Mouse (Mus musculus) embryo, embryonic 9.5 days (tissue): ENCODE data around the gene Pld5.
A peak's percentile ranks its signal among the peaks of the same experiment; 100 is the strongest.

Experiments used
- DNase-seq: peaks from one replicate; pipeline ENCODE4 v3.0.0-alpha.2; 2017; ENCODE audit errors: extremely low spot score

Pld5 gene

DNA sequence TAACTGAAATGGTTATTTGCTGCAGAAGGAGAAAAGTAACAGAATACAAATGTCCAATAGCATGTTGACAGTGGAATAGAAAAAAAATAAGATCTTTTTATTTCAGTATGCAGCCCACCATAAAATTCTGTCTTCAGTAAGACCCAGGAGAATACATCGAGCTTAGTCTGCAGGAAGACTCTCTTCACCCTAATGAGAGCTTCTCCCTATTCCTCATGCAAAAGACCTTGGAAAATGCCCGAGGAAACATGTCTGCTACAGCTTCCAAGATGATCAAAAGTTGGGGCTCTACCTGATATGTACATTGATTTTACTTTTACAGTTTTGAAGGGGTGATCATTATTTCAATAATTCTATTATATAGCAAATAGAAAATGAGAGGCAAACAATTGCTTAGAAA, 108.0 kb downstream of the Pld5 start:
- DNase-seq, result no peak

DNA sequence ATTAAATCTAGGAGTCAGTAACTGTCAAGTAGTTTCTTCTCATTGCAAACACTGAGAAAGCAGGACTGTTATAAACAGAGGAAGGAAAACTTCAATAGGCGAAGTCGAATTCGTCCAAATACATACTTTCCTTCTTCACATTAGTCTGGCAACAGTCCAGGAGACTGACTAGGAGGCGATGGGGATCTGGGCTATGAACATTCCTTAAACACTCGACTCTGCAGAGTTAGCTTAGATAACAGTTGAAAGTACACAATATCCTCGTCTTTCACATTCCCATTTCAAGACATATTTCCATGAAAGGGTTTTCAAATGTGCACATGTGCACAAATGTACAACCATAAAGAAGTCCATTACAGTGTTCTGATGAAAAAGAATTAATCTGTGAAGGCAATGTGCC, 129.8 kb downstream of the Pld5 start:
- DNase-seq, result no peak

DNA sequence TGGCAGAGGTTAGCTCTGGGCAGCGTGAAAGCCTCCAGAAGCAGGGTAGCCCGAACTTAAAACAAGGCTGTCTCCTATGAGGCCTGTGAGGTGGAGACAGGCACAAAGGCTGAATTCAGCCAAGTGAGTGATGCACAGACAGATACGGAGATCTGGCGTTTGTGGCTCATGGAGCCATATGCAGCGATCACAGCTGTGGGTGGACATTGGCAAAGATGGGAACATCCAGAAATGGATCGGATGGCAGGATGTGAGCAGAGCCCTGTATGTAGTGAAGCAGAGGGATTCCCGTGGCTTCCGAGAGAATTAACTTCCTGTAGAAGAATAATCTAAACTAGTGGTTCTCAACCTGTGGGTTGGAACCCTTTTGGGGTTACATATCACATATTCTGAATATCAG, 140.7 kb downstream of the Pld5 start:
- DNase-seq, result no peak

- no peak for DNase-seq
Observed at GRCm38 (mm10) chr1:176125771-176126170, 149.3 kb downstream of the Pld5 start.

- no peak for DNase-seq
Observed at GRCm38 (mm10) chr1:176124441-176124840, 150.7 kb downstream of the Pld5 start.

DNA sequence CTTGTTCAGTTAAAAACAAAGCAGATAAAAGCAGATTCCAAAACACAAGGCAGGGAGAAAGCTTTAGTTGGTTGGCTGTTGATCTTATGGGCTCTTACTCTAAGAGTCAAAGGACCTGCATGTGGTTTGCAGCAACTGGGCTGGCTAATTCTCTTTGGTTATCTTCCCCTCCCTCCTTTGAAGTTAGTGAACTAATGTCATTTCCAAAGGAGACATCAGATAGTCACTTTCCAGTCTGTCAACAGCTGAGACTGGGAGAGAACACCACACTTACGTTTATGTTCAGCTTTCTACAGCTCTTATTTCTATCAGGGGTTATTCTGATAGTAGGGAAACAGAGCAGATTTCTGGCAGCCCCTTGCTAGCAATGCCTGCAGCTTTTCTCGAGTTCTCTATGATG, 151.3 kb downstream of the Pld5 start:
- no peak for DNase-seq

DNA sequence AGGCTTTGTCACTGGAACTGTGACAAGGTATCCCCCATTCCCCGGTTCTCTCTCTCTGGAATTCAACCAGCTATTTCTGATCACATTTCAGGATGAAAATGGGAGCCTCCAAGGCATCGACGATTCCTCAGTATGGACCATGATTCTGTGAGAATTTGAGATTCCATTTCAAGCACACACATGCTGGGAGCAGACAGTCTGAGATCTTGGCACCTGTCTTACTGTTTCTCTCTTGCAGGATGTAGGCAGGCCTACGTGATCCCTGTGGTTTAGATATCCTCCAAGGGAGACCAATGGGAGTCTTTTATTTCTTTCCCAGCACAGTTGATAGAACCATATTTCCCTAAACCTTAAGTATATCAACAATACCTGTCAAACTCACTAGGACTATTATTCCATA, 159.5 kb downstream of the Pld5 start:
- no peak for DNase-seq

DNA sequence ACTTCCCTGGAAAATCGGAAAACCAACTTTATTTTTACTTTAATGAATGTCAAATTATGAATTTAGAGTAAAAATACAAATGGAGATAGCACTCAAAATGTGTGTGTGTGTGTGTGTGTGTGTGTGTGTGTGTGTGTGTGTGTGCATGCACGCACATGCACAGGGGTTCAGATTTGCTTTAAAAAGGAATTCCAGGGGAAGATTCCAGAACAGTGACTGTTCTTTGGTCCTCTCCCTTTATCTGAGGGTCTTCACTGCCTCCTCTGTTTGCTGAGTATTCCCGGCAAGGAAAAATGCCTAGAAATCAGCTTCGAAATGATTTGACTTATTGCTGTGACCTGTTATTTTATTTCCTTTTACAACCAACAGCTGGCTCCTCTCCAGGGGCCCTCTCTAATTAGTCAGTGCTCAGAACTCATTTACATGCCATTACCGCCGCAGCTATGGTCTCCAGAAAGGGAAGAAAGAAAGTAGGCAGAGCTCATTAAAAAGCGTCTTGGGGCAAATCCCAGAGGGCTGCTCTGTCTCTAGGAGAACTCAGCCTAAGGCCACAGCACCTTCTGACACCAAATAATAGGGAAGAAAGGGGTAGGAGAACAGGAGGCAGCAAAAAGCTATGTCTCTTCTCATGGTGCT, 176.3 kb downstream of the Pld5 start:
- peak; percentile 5 for DNase-seq

DNA sequence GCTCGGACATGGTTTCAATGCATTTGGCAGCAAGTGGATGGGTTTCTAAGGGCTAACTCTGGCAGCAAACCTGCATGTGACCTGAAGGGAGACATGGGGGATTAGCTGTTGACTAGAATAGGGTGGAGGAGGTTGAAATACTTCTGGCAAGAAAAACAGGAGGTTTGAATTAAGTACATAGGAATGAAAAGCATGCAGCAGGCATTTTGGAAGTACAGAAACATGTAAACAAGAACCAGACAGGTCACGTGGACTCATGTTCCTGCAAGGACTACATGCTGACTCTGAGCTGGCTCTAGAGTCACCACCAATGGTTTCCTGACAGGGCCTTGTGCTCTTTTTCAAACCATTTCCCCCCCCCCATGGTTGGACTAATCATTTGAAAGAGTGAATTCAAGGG, 183.0 kb downstream of the Pld5 start:
- no peak for DNase-seq

DNA sequence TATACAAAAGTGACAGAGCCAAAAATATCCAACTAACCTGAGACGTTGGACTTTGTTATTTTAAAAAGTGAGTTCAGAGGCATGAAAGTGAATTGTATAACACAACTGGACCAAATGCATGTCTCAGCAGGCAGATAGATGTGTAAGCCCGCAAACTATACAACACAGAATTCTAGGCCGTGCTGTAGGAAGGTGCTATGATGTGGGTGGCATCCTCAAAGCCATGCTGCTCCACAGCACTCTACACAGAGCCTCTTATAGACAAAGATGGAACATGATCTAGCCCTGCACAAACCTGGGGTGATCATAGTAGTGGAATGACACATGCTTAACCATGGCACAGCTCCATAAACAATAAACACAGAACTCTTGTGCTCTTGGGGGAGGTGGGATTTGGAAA, 185.7 kb downstream of the Pld5 start:
- DNase-seq, result no peak

DNA sequence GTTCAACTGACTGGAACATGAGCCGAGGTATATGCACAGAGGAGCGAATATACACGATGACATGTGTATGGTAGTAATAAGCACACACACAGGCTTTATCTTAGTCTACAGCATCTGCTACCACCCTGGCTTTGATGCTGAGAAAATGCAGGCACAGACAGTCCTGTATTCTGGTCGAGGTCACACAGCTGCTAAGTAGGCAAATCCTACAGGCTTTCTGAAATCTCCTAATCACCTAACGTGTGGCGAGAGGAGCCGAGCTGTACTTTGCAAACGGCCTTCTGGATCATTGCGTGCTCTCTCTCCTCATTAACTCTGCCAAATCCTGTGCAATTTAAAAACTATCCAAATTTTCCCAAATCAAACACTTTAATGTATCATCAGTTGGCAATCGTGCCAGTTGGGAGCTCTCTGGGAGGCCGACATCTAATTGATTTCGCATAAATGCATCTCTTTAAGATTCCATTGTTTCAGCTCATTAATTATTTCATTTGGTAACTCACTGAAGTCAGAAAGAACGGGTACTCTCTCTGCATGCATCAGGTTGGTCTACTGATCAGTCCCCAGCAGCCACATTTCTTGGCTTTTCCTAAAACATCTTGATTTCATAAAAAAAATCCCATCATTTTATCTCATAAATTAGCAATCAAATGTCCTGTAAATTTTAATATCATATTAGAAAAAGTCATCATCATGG, 189.0 kb downstream of the Pld5 start:
- DNase-seq, result no peak

- no peak for DNase-seq
Observed at GRCm38 (mm10) chr1:176082306-176082705, 192.8 kb downstream of the Pld5 start.

DNA sequence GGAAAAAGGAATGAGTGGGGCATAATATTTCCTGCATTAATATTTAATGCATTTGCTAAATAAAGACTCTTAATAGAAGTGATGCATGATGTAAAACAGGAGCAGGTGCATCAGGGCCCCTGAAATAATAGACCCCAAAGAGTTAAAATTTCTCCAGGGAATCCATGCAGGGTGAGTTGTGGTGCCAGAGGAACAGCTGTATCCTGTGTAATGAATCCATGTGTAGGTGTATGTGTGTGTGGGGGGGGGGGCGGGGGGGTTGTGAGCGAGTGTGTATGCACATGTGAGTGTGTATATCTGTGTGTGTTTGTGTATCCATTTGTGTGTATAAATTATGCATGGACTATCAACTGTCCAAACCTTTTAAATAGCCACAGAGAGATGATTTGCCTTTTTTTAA, 194.1 kb downstream of the Pld5 start:
- DNase-seq, result no peak

GRCm38 (mm10) chr1:176078410-176078809, 196.7 kb downstream of the Pld5 start:
- no peak for DNase-seq

DNA sequence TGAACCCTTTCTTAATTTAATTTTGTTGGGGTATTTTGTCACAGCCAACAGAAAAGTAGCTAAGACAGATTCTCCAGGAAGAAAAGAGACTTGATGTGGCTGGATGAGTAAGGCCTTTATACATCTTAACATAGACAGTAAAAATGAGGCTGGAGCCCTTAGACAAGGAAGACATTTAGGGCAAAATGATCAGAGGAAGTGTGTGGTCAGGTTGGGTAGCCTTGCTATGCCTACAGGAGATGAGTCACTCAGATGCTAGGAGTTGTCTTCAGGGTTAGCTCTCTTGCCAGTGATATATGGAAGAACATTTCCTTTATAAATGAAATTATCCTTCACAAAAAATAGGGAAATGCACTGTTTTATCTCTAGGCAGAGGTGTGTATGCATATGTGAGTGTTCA, 198.3 kb downstream of the Pld5 start:
- no peak for DNase-seq

GRCm38 (mm10) chr1:176075810-176076209, 199.3 kb downstream of the Pld5 start:
- no peak for DNase-seq

DNA sequence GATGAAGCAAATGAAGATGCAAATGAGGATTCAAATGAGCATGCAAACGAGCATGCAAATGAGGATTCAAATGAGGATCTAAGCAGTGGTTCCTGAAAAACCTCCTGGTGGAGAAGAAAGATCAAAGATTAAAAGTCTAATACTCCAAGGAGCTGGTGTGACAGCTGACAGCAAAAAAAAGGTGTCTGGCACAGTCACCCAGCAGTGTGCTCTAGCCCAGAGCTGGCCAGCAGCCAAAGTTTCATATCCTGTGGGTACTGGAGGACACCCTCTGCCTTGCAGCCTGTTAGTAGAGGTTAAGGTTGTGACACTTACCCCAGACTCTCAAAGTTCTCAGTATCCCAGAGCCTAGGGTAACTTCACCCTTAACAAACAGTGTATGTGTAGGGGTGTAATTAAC, 199.7 kb downstream of the Pld5 start:
- DNase-seq, result no peak

- no peak for DNase-seq
Observed at GRCm38 (mm10) chr1:176074526-176074925, 200.6 kb downstream of the Pld5 start.

- DNase-seq, result no peak
Observed at GRCm38 (mm10) chr1:176065281-176065680, 209.8 kb downstream of the Pld5 start.

DNA sequence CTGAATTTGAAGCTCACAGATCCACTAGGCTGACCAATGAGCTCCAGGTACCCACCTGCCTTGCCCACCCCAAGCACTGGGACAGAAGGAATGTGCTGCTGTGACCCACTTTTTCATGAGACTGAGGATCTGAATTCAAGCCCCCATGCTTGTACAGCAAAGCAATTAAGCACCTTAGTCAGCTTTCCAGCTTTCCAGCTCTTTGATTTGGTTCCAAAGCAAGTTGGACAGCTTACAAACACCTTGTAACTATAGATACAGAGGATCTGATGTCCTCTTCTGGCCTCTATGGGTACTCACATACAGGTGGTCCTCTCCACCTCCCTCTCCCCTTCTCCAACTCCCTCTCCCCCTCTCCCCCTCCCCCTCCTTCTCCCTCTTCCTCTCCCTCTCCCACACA, 210.6 kb downstream of the Pld5 start:
- DNase-seq, result no peak

GRCm38 (mm10) chr1:176053653-176054052, 221.5 kb downstream of the Pld5 start:
- no peak for DNase-seq

GRCm38 (mm10) chr1:176046995-176047394, 228.1 kb downstream of the Pld5 start:
- DNase-seq, result no peak

- DNase-seq, result no peak
Observed at GRCm38 (mm10) chr1:176046375-176046774, 228.7 kb downstream of the Pld5 start.

- DNase-seq, result no peak
Observed at GRCm38 (mm10) chr1:176043056-176043455, 232.1 kb downstream of the Pld5 start.
